Mouse (Mus musculus) cerebellum, postnatal 14 days (tissue): ENCODE results near the gene Gm14862.
"Not testable (repeated sequence)": the region's sequence is repeated elsewhere in the genome, so short reads cannot be mapped to it uniquely, and the experiment has no call there.

Experiments used
- DNase-seq, 2 experiments: peaks; one replicate each; pipeline ENCODE4 v3.0.0; 2021; ENCODE audit warnings: mixed read lengths in 2 of 2

Gm14862 gene

DNA sequence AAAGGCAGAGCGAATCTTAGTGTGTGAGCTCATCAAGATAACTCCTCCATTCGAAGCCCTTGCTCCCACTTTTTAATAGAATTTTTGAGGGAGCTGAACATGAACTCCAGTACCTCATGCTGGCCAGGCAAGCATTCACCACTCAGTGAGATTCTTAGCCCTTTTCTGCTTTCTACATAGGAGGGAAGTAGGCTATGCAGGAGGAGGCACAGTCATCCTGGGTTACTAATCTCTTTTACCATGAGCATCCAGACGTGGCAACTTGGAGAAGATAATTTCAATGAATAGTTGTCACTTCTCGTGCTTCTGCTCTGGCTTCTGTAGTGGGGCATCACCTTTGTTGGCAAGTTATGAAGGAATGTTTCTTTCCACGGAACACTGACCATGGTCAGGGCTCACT, at the start of gene Gm14862:
TSS of gene Gm14862 (minus strand) at position 134 of the 400 bp plus-strand sequence.
- no peak for DNase-seq

- no peak for DNase-seq
Observed at GRCm38 (mm10) chrX:9303455-9303854, 46.8 kb upstream of the Gm14862 start.

- DNase-seq, result no peak
Observed at GRCm38 (mm10) chrX:9302791-9303190, 46.1 kb upstream of the Gm14862 start.

DNA sequence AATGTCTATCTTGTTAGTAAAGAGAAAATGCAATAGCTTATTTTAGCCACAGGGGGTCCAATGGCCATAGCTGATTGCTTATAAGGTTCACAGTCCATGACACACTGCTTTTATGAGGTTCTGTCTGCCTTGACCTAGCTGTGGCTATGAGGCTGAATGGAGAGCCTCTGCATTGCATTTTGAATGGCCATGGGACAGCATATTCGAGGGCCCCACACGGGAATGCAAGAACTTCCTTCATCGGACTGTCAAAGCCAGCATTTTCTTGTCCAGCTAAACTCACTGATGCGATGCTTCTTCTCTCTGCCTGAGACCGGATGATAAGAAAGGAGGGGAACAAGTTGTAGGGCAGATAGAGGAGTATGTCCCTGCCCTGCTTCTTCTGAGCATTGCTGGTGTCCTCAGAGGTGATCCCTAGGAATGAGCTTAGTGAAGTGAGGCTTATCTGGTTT, 41.7 kb upstream of the Gm14862 start:
- DNase-seq, result no peak

- not testable (repeated sequence) for DNase-seq
Observed at GRCm38 (mm10) chrX:9293140-9293829, 36.6 kb upstream of the Gm14862 start.

DNA sequence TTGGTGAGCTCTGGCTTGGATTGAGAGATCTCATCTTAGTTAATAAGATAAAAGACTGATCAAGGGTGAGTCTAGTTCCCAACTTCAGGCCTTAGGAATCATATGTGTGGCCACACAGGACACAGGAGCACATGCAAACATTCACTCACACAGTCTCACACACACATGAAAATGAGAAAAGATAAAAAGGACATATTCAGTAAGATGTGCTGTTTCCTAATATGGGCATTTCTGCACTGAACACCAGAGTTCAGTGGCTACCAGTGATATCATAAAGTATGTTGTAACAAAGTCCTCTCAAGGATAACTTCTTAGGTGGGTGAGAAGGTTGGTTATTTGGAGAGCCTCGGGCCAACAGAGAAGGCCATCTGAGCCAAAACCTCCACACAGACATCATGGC, 26.8 kb upstream of the Gm14862 start, which contains the start of gene H2al1m:
TSS of gene H2al1m (plus strand) at position 301 of the 400 bp plus-strand sequence.
- not testable (repeated sequence) for DNase-seq

- DNase-seq, result no peak
Observed at GRCm38 (mm10) chrX:9274321-9274720, 17.6 kb upstream of the Gm14862 start.

- DNase-seq, result no peak
Observed at GRCm38 (mm10) chrX:9273377-9274002, 16.8 kb upstream of the Gm14862 start.

DNA sequence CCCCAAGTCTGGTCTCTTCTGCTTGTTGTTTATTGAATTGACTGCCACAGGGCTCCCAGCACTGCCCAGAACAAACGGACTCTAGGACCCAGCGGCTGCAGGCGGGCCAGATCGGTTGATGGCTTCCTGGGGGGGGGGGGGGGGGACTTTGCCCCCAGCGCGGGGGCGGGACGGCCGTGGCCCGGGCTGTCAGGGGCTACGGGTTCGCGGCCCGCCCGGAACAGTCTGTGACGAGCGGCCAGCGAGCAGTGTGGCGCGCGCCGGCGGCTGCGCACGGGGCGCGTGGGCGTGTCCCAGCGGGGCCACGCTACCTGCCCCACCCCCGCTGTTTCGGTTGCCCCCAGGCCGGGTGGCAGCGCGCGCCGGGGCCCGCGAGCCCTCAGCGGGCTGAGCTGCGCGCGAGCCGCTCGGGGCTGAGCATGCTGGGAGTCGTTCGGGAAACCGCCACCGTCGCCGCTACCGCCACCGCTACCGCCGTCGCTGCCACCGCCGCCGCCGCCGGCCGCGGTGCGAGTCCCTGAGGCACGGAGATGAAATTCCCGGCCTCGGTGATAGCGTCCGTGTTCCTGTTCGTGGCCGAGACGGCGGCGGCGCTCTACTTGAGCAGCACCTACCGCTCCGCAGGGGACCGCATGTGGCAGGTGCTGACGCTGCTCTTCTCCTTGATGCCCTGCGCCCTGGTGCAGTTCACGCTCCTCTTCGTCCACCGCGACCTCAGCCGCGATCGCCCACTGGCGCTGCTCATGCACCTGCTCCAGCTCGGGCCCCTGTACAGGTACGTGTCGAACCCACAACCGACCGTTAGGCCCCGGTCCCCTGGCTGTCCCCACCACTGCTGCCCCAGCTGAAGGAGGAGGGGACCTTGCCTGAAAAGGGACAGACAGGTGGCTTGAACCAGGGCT, 16.0 kb upstream of the Gm14862 start, which contains the start of gene Xk:
TSS of gene Xk (plus strand) at position 297 of the 902 bp plus-strand sequence.
- peak; percentile 67 to 70 for DNase-seq

DNA sequence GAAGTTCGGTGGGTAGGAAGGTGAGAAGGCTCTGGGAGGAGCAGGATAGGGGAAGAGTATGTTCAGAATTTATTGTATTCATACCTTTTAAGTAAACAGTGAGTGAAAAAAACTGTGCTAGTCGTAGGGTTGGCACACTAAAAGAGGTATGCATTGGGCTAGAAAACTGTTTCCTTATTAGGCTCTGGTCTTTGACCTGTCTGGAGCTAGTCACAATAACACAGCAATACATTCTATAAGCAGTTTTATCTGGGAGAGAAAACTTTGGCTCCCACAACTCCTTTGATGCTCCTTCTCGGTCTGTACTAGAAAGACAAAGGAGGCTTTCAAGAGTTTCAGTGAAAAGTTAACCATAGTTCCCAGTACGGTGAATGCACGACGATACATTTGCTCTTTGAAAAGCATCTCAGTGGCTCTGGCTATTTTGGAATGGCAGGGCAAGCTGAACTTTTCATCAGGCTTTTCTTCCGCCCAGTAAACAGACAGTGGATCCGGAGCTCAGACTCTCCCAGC, 15.3 kb upstream of the Gm14862 start:
- no peak for DNase-seq

- DNase-seq, result peak; percentile 61 to 66
Observed at GRCm38 (mm10) chrX:9271112-9271511, 14.4 kb upstream of the Gm14862 start.

GRCm38 (mm10) chrX:9259267-9259666, 2.6 kb upstream of the Gm14862 start:
- DNase-seq, result no peak

GRCm38 (mm10) chrX:9257831-9258230, 1.1 kb upstream of the Gm14862 start:
- no peak for DNase-seq

- no peak for DNase-seq
Observed at GRCm38 (mm10) chrX:9254901-9255300, 1.8 kb downstream of the Gm14862 start.

GRCm38 (mm10) chrX:9253990-9254389, 2.7 kb downstream of the Gm14862 start:
- DNase-seq, result no peak

- DNase-seq, result no peak
Observed at GRCm38 (mm10) chrX:9248911-9249310, 7.8 kb downstream of the Gm14862 start.

- no peak for DNase-seq
Observed at GRCm38 (mm10) chrX:9244603-9245336, 11.9 kb downstream of the Gm14862 start.

DNA sequence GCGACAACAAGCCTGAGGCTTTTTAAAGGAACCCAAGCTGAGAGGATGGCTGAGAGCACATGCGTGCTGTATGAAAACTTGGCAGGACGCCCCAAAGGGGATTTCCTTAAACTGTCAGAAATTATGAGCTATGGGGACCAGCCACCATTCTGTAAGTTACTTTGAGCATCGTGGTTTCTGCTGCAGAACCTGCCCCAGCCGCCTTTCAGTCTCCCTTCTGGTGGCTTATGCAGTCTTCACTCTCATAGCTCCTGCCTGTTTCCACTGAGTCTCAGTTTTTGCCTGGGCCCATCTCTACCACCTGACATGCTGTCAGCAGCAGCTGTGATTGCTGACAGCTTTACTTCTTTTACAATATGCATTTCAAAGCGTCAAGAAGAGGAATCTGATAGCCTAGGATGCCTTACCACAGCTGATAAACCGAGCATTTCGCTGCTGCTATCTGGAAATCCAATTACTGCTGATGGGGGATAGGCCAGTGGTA, 13.3 kb downstream of the Gm14862 start:
- DNase-seq, result peak; percentile 34 to 51

DNA sequence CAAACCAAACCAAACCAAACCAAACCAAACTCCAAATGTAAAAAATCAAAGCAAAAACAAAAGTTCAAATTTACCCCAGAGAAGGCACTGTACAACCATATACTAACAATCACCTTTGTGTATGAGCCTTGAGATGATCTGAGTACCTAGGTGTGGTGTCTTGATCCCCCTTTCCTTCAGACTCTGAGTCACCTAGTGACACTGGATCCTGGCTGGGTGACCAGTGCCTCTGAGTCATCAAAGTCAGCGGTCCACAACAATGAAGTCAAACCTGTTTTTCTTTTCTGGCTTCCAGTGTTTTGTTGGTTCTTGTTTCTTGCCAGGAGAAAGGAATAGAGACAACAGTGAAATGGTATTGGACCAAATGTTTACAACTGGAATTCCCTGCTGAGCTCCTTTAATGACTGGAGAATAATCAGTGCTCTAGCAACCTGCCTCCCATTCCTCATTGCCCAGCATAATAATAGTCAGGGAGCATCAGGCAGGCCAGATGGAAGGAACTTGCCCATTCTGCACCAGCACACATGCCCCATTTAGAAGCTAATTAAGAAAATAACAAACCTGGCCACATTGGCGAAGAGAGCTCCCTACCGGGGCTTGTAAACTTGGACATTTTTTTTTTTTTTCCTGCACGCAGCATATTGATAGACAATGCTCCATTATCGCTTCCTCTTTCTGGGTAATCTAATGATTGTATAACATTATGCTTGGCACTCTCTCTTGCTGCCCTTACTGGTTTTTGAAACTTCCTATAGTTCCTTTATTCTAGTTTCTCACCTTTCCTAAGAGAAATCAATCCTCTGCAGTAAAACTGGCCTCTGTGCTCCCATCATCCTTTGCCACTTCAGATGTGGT, 15.7 kb downstream of the Gm14862 start:
- peak; percentile 43 to 53 for DNase-seq

DNA sequence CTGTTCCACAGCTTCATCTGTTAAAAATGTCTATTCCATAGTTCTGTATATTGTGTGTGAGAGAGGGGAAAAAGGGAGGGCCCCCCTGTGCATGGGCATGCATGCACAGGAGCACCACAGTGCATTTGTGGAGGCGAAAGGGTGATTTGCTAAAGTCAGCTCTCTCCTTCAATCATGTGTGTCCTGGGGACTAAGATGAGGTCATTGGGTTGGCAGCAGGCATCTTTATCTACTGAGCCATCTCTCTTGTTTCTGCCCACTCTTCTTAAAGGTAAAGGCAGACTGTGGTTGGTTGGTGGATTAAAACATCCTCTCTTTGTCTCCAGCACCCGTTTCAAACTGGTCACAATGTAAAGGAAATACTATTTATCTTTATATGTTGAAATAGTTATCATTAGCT, 29.6 kb downstream of the Gm14862 start:
- peak; percentile 12 to 15 for DNase-seq
